Mouse (Mus musculus) kidney, embryonic 16.5 days (tissue): ENCODE results near the gene Ctdspl. TPM values are rescaled to one million over a fixed set of nuclear protein-coding genes. Genes with fewer than 3 reads are reported as not detected.

Experiments used
- ATAC-seq: fragments of 200-750 bp; cut with Nextera tagmentation; 2 replicates; pipeline ENCODE4 v1.8.0; 2017; ENCODE audit warnings: moderate TSS enrichment; ENCODE audit not compliant: low FRiP score, low TSS enrichment
- H3K27ac ChIP-seq: fragments of 300-500 bp; sonication (generic); 2 replicates; pipeline ENCODE4 v1.5.1; 2014; ENCODE audit warnings: low read length
- H3K27me3 ChIP-seq: fragments of 300-500 bp; sonication (generic); 2 replicates; pipeline ENCODE4 v1.6.1; 2014; ENCODE audit warnings: low read length, control low read depth, mixed read lengths; ENCODE audit not compliant: insufficient read depth
- H3K36me3 ChIP-seq: fragments of 300-500 bp; sonication (generic); 2 replicates; pipeline ENCODE4 v1.6.1; 2014; ENCODE audit warnings: low read length, control low read depth, mixed read lengths; ENCODE audit not compliant: insufficient read depth
- H3K4me1 ChIP-seq: fragments of 300-500 bp; sonication (generic); 2 replicates; pipeline ENCODE4 v1.6.1; 2014; ENCODE audit warnings: low read length, control low read depth, mixed read lengths; ENCODE audit not compliant: insufficient read depth
- H3K4me2 ChIP-seq: fragments of 300-500 bp; sonication (generic); replicated peaks from 2 replicates; pipeline ENCODE4 v1.6.1; 2014; ENCODE audit warnings: low read depth, low read length
- H3K4me3 ChIP-seq: fragments of 300-500 bp; sonication (generic); 2 replicates; pipeline ENCODE4 v1.5.1; 2014; ENCODE audit warnings: mild to moderate bottlenecking, low read length
- H3K9ac ChIP-seq: fragments of 300-500 bp; sonication (generic); replicated peaks from 2 replicates; pipeline ENCODE4 v1.6.1; 2014; ENCODE audit warnings: low read length
- H3K9me3 ChIP-seq: fragments of 300-500 bp; sonication (generic); 2 replicates; pipeline ENCODE4 v1.6.1; 2016; ENCODE audit warnings: low read length, control low read depth
- WGBS: fragments of 180-500 bp; shearing (Covaris S2); extraction: QIAGEN DNeasy Blood & Tissue Kit; methylation state at CpG from one replicate; pipeline ENCODE4 v1.1.7; 2014; 5-methylcytosine and 5-hydroxymethylcytosine counted together
- polyA plus RNA-seq: library from polyadenylated mRNA; unstranded; fragments of >200 nt; fragmentation: Nextera tagmentation; extraction: Ambion mirVana; gene quantifications from 2 replicates; pipeline ENCODE4 v1.2.1, GENCODE M21; 2015

The Ctdspl gene
- polyA plus RNA-seq, 1 experiment from 2014 or later = 27.5 TPM

DNA sequence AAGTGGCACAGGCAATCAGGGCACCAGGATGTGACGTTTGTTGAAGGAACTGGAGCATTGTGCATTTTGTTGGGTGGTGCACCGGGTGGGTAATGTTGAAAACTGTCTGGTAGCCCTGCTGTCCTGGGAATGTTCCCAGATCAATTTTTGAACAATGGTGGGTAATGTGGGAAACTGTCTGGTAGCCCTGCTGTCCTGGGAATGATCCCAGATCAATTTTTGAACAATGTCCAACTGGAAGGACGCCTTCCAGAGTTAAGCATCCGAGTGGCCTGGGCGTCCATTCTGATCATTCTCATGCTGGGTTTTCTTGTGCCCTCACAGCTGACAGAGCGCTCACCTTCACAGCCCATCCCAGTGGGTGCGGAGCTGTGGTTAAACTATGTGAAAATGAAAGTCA lies 101.1 kb downstream of the Ctdspl start:
- WGBS = 95% methylated on average over 7 of the region's 7 CpGs
- no peaks in the 10 kb centered on the region for H3K9me3 ChIP-seq
- peaks cover 42% of the 10 kb centered on the region for H3K4me1 ChIP-seq
- H3K4me2 ChIP-seq = no peak overlapping the region
- no peak for ATAC-seq
- peaks cover 20% of the 10 kb centered on the region for H3K36me3 ChIP-seq
- no peak overlapping the region for H3K27ac ChIP-seq
- no peak overlapping the region for H3K9ac ChIP-seq
- no peaks in the 10 kb centered on the region for H3K27me3 ChIP-seq
- H3K4me3 ChIP-seq = no peak overlapping the region

DNA sequence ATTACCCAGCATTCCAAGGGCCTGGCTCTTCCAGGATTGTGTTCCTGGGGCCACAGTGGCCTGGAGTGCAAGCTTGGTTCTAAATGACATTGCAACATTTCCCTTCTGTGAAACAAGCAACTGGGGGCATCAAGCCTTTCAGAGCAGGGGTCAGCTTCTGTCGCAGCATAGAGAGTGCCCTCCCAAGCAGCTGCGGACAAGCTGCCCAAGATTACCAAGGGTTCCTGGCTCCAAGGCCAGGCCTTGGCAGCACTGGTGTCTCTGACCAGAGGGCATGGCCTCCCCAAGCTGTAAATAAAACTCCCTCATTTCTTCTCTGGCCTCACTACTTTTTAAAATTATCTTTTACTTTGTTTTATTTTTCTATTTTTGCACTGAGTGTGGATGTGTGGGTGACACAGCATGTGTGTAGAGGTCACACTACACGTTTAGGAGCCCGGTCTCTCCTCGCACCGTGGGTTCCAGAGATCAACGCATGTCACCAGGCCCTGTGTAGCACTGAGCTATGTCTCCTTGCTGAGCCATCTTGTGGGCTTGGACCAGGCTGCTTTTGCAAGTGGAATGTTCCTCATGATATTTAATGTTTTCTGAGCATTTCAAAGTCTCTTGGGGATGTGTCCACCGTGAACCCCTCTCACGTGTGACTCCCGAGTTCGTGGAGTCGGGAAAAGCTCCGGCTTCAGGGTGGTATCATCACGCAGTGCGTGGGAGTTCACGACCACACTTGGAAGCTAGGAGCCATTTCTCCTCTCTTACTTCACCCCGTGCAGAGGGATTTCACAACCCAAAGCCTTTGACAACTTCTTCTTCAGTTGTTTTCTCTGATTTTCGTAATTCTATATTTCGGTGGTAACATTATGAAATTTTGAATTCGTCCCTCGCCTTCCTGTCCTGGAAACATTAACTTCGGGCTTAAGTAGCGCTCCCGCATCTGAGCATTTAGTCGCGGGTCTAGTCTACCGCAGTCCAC lies 102.3 kb downstream of the Ctdspl start:
- H3K4me2 ChIP-seq = no peak overlapping the region
- H3K27ac ChIP-seq = no peak overlapping the region
- H3K4me3 ChIP-seq = no peak overlapping the region
- H3K9ac ChIP-seq = no peak overlapping the region
- H3K27me3 ChIP-seq = no peaks in the 10 kb centered on the region
- H3K9me3 ChIP-seq = no peaks in the 10 kb centered on the region
- H3K36me3 ChIP-seq = peaks cover 24% of the 10 kb centered on the region
- WGBS = 88% methylated on average over 27 of the region's 27 CpGs
- H3K4me1 ChIP-seq = peaks cover 48% of the 10 kb centered on the region
- ATAC-seq = no peak

DNA sequence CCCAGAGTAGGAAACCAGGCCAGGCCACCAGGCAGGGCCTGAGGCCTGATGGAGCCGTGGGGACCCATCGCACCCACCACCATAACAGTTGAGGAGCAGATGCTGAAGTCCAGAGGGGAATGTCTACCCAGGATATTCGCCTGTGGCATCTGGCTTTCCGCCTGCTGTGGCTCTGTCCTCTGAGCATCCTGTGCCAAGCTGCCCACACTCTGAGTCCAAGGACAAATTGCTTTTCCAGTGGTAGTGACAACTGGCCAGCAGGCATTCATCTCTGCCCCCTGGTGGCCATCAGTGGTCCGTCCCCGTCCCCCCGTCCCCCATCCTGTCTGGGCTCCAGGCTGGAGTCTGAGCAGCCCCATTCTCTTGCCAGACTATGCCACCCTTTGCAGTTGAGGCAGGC lies 103.3 kb downstream of the Ctdspl start:
- no peak overlapping the region for H3K4me3 ChIP-seq
- H3K27ac ChIP-seq = no peak overlapping the region
- no peak overlapping the region for H3K9ac ChIP-seq
- 55% methylated on average over 7 of the region's 7 CpGs for WGBS
- H3K36me3 ChIP-seq = peaks cover 27% of the 10 kb centered on the region
- ATAC-seq = no peak
- peaks cover 41% of the 10 kb centered on the region for H3K4me1 ChIP-seq
- no peaks in the 10 kb centered on the region for H3K27me3 ChIP-seq
- H3K9me3 ChIP-seq = no peaks in the 10 kb centered on the region
- no peak overlapping the region for H3K4me2 ChIP-seq

DNA sequence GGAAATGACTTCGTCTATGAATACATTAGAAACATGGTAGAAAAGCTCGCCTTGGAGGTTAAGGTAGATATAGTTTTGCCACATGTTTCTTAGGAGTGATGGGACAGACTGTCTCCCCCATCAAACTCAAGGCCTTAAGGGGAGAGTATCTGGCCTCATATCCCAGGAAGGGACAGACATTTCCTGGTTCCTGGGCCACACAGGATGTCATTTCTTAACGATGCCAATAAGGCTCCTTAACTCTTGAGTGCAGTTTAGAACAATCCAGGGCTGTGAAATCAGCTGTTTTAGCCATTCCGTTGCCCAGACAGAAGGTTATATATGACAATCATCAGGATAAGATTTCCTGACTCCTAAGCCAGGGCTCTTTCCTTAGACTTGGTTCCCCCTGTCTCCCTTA lies 104.8 kb downstream of the Ctdspl start:
- no peak overlapping the region for H3K9ac ChIP-seq
- H3K4me1 ChIP-seq = peaks cover 31% of the 10 kb centered on the region
- H3K4me3 ChIP-seq = no peak overlapping the region
- ATAC-seq = no peak
- no peaks in the 10 kb centered on the region for H3K27me3 ChIP-seq
- peaks cover 37% of the 10 kb centered on the region for H3K36me3 ChIP-seq
- 77% methylated on average over 4 of the region's 4 CpGs for WGBS
- H3K9me3 ChIP-seq = no peaks in the 10 kb centered on the region
- H3K4me2 ChIP-seq = no peak overlapping the region
- no peak overlapping the region for H3K27ac ChIP-seq

- Histone ChIP-seq H3K9ac (no peak overlapping the region), H3K9me3 (no peaks in the 10 kb centered on the region), H3K4me1 (peaks cover 29% of the 10 kb centered on the region), H3K27ac (peak overlapping the region; percentile 25; the same call in 1 of the 2 replicates), H3K27me3 (no peaks in the 10 kb centered on the region), H3K4me2 (no peak overlapping the region), H3K4me3 (no peak overlapping the region), H3K36me3 (peaks cover 42% of the 10 kb centered on the region)
- WGBS = 76% methylated on average over 14 of the region's 14 CpGs
- ATAC-seq = no peak
Observed at GRCm38 (mm10) chr9:119031772-119032171, 105.5 kb downstream of the Ctdspl start.

DNA sequence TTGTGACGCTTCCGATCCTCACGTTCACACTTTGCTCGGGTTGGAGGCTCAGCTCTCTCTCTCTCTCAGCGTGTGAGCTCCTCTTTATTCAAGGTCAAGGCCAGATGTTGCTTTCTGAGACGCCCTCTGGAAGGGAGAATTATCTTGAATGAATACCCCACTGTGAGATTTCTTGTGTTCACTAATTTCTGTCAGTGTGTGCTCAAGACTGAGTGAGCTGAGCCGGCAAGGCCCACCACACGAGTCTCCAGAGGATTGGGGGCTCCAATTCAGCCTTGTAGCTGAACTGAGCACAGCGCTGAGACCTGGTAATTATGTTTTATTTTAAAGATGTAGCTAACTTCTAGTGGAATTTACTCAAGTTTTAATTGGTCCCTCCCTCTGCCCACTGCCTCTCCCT lies 106.3 kb downstream of the Ctdspl start:
- ATAC-seq = no peak
- H3K36me3 ChIP-seq = peaks cover 47% of the 10 kb centered on the region
- no peaks in the 10 kb centered on the region for H3K27me3 ChIP-seq
- no peak overlapping the region; the same call in 1 of the 2 replicates for H3K9ac ChIP-seq
- 67% methylated on average over 9 of the region's 9 CpGs for WGBS
- H3K4me2 ChIP-seq = no peak overlapping the region
- peak overlapping the region; percentile 25; the same call in 1 of the 2 replicates for H3K27ac ChIP-seq
- H3K9me3 ChIP-seq = no peaks in the 10 kb centered on the region
- H3K4me3 ChIP-seq = no peak overlapping the region
- H3K4me1 ChIP-seq = peaks cover 33% of the 10 kb centered on the region

DNA sequence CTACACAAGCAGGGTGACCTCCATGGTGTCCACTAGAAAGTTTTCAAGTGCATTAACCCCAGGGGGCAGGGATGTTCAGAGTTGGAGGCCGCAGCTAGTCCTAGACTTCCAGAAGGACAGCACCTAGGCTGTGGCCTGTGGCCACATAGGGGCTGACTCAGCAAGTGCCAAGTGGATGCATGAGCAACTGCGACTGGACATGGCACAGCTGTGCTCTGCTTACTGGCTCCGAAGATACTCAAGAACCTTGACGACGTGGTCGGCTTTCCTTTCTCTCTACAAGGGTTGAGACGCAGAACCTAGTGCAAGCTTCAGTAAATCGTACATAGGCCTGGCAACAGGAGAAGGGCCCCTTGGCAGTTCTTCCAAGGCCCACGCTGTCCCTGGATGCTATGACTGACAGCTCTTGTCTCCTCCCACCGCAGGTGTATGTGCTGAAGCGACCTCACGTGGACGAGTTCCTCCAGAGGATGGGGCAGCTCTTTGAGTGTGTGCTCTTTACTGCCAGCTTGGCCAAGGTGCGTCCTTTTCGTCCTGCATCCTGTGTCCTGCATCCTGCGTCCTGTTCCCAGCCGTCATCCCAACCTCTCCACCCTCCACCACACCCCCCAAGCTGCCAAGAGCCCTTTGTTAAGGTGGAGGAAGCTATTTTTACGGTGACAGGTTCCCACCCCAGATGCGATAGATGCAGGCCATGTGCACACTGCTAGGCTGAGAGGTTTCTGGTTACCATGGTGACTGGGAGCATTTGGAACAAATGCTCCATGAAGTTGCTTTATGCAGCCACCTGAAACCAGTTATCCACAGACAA lies 107.1 kb downstream of the Ctdspl start:
- H3K4me2 ChIP-seq = no peak overlapping the region
- peak; percentile 44; the same call in 1 of the 2 replicates for ATAC-seq
- WGBS = 54% methylated on average over 19 of the region's 19 CpGs
- H3K27ac ChIP-seq = peak overlapping the region; percentile 25; the same call in 1 of the 2 replicates
- peaks cover 46% of the 10 kb centered on the region for H3K36me3 ChIP-seq
- no peaks in the 10 kb centered on the region for H3K27me3 ChIP-seq
- H3K9ac ChIP-seq = no peak overlapping the region; the same call in 1 of the 2 replicates
- H3K9me3 ChIP-seq = no peaks in the 10 kb centered on the region
- H3K4me1 ChIP-seq = peaks cover 33% of the 10 kb centered on the region
- H3K4me3 ChIP-seq = no peak overlapping the region

DNA sequence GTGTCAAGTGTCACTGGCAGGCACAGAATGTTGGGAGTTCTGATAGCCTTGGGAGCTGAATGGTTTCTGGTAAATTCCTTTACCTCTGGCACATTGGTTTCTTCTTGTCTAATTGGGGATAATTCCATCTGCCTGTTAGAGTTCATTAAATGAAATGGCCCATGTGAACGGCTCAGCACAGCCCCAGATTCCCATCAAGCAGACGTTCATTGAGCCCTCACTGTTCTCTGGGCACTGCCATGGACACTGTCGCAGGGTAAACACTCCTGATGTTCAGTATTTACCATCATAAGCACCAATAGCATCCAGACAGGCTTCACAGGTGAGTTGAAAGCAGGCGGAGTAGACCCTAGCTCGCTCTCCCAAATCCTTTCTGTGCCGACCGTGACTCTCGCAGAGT lies 107.8 kb downstream of the Ctdspl start:
- H3K4me1 ChIP-seq = peaks cover 33% of the 10 kb centered on the region
- H3K9me3 ChIP-seq = no peaks in the 10 kb centered on the region
- no peak overlapping the region for H3K4me3 ChIP-seq
- H3K9ac ChIP-seq = no peak overlapping the region
- no peak overlapping the region for H3K4me2 ChIP-seq
- ATAC-seq = no peak
- H3K27me3 ChIP-seq = no peaks in the 10 kb centered on the region
- 73% methylated on average over 8 of the region's 8 CpGs for WGBS
- peaks cover 47% of the 10 kb centered on the region for H3K36me3 ChIP-seq
- H3K27ac ChIP-seq = no peak overlapping the region

DNA sequence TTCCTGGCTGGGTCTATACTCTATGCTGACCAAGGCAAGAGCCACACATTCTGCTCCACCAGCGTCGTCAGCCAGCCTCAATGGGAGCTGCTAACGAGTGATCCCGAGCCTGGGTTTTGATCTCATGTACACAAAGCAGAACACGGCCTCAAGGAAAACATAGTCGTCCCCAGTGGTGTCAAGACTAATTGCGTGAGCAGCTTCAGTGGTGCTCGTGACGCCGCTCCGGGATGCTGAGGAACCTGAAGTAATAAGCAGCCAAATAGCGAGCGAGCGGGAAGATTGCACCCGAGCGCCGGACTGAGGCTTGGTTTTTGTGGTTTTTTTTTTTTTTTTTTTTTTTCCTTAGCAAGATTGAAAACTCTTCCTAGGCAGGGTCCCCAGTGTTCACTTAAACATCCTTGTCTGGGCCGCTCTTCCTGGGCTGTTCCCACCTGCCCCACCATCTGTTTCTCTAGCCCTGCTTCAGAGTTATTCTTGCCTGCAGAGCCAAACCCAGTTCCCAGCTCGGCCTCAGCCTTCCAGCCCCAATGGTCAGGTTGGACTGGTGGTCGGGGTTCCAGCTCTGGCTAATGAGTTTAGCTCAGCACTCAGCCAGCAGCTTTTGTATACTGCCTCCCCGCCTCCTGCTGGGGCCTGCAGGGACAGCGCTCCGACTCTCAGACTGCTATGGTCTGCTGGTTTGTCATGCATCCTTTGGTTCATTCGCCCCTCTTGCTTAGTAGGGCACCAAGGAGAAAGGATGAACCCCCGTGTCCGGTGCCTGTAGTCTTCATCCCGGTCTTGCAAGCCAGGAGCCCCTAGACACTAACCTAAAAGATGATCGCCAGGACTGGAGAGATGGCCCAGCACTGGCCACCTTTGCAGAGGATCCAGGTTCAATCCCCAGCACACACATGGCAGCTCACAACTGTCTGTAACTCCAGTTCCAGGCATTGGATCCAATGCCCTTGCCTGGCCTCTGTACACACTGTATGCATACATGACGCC lies 108.7 kb downstream of the Ctdspl start:
- no peaks in the 10 kb centered on the region for H3K9me3 ChIP-seq
- peaks cover 30% of the 10 kb centered on the region for H3K4me1 ChIP-seq
- no peak overlapping the region for H3K4me3 ChIP-seq
- 73% methylated on average over 29 of the region's 29 CpGs for WGBS
- H3K27me3 ChIP-seq = no peaks in the 10 kb centered on the region
- peaks cover 51% of the 10 kb centered on the region for H3K36me3 ChIP-seq
- peak overlapping the region; percentile 2; the same call in 1 of the 2 replicates for H3K27ac ChIP-seq
- no peak overlapping the region for H3K4me2 ChIP-seq
- no peak overlapping the region for H3K9ac ChIP-seq
- ATAC-seq = no peak
